ENCODE assay signal across 9 mouse cellular contexts in the genomic region with DNA sequence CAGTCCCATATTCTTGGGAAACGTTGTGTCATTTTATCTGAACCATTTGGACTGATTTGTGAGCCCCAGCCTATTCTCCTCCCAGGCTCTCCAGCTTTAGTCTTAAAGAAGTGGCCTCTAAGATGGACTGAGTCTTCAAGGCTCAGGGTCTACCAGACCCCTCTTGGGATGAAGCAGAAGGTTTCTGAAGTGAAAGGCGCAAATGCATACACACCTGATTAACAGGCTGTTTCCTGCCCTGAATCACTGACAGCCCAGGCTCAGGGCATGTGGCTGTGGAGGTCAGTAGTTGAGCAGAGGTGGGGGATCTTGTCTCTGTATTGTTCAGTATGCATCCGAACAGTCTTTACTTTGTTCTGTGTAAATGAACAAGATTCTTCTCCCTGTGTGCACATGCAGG. TPM values are rescaled to one million over a fixed set of nuclear protein-coding genes. Genes with fewer than 3 reads are reported as not detected.
A peak's percentile ranks its signal among the peaks of the same experiment; 100 is the strongest.
DNase-seq lines count a peak whose midpoint lies in the region; ATAC-seq and TF ChIP-seq lines count a peak whose summit lies in the region.
"Had no signal": no experiment of that assay in that cellular context is flagged by ENCODE, and none has a peak within 500 bp of the region (broad histone marks: within the 10 kb centered on the region; RNA-seq: fewer than 3 reads in every experiment).

No protein-coding gene starts in this region.

- WGBS in stomach, embryonic 14.5 days: 63% methylated on average over 3 of the region's 3 CpGs
- 53% methylated on average over 3 of the region's 3 CpGs for WGBS in stomach, postnatal 0 days
- 80% methylated on average over 3 of the region's 3 CpGs for WGBS in forebrain, embryonic 13.5 days
- 57% methylated on average over 3 of the region's 3 CpGs for WGBS in liver, embryonic 13.5 days (ENCODE audit: insufficient replicate concordance)

- no peaks in the 10 kb centered on the region for H3K27me3 ChIP-seq in stomach, embryonic 14.5 days (ENCODE audit: control insufficient read depth, insufficient read depth, low read length)
- H3K27me3 ChIP-seq in stomach, postnatal 0 days (ENCODE audit: control insufficient read depth, insufficient read depth, low read length): no peaks in the 10 kb centered on the region
- H3K27me3 ChIP-seq in forebrain, embryonic 13.5 days: no peaks in the 10 kb centered on the region
- H3K27me3 ChIP-seq in liver, embryonic 13.5 days: no peaks in the 10 kb centered on the region

- H3K9me3 ChIP-seq in stomach, embryonic 14.5 days (ENCODE audit: control insufficient read depth, low read depth, low read length): no peaks in the 10 kb centered on the region
- no peaks in the 10 kb centered on the region for H3K9me3 ChIP-seq in stomach, postnatal 0 days (ENCODE audit: control insufficient read depth, low read length)
- no peaks in the 10 kb centered on the region for H3K9me3 ChIP-seq in forebrain, embryonic 13.5 days (replicated peaks)
- no peaks in the 10 kb centered on the region for H3K9me3 ChIP-seq in liver, embryonic 13.5 days (replicated peaks)

- peak overlapping the region; percentile 46 for H3K4me2 ChIP-seq in stomach, embryonic 14.5 days (replicated peaks; ENCODE audit: low read depth, low read length)
- H3K4me2 ChIP-seq in stomach, postnatal 0 days (replicated peaks; ENCODE audit: low read depth): no peak overlapping the region
- H3K4me2 ChIP-seq in forebrain, embryonic 13.5 days: peak overlapping the region; percentile 87
- peak overlapping the region; percentile 96 for H3K4me2 ChIP-seq in liver, embryonic 13.5 days

- no peak for ATAC-seq in stomach, embryonic 14.5 days (ENCODE audit: insufficient number of reproducible peaks, insufficient read depth, low FRiP score, low read depth)
- no peak for ATAC-seq in stomach, postnatal 0 days (ENCODE audit: low FRiP score, low TSS enrichment)
- ATAC-seq in forebrain, embryonic 13.5 days: no peak
- no peak for ATAC-seq in liver, embryonic 13.5 days (ENCODE audit: low read depth)
- no peak for ATAC-seq in monocyte, adult 5-6 weeks (replicated peaks; ENCODE audit: insufficient number of reproducible peaks, low FRiP score, low TSS enrichment, poor library complexity, severe bottlenecking)

- H3K9ac ChIP-seq in stomach, embryonic 14.5 days (replicated peaks; ENCODE audit: low read depth, low read length): no peak overlapping the region; the same call in 1 of the 2 replicates
- H3K9ac ChIP-seq in stomach, postnatal 0 days (ENCODE audit: low read length): no peak overlapping the region
- H3K9ac ChIP-seq in forebrain, embryonic 13.5 days: peak overlapping the region; percentile 97; the same call in 1 of the 2 replicates
- peak overlapping the region; percentile 100 for H3K9ac ChIP-seq in liver, embryonic 13.5 days

- H3K4me3 ChIP-seq in stomach, embryonic 14.5 days (ENCODE audit: low read depth, low read length): no peak overlapping the region
- H3K4me3 ChIP-seq in stomach, postnatal 0 days (ENCODE audit: low read depth, low read length): no peak overlapping the region
- peak overlapping the region; percentile 88 for H3K4me3 ChIP-seq in forebrain, embryonic 13.5 days
- peak overlapping the region; percentile 94 for H3K4me3 ChIP-seq in liver, embryonic 13.5 days (replicated peaks)

- no peak for TF ChIP-seq CTCF in stomach, postnatal 0 days (IDR thresholded peaks at IDR 0.05; ENCODE audit: low read depth)

- H3K27ac ChIP-seq in stomach, embryonic 14.5 days (ENCODE audit: low read length): peak overlapping the region; percentile 35; the same call in 1 of the 2 replicates
- no peak overlapping the region for H3K27ac ChIP-seq in stomach, postnatal 0 days (replicated peaks)
- H3K27ac ChIP-seq in forebrain, embryonic 13.5 days: peak overlapping the region; percentile 48
- H3K27ac ChIP-seq in liver, embryonic 13.5 days: peak overlapping the region; percentile 3

- H3K4me1 ChIP-seq in stomach, embryonic 14.5 days (ENCODE audit: control insufficient read depth, insufficient read depth, low read length): peaks cover 16% of the 10 kb centered on the region; the same call in 1 of the 2 replicates
- H3K4me1 ChIP-seq in stomach, postnatal 0 days (replicated peaks; ENCODE audit: control insufficient read depth, insufficient read depth): no peaks in the 10 kb centered on the region
- H3K4me1 ChIP-seq in forebrain, embryonic 13.5 days: peaks cover 20% of the 10 kb centered on the region
- peaks cover 43% of the 10 kb centered on the region for H3K4me1 ChIP-seq in liver, embryonic 13.5 days (replicated peaks)

- DNase-seq in stomach, postnatal 0 days (ENCODE audit: low spot score): no peak
- DNase-seq in liver, embryonic 13.5 days: no peak
- DNase-seq in T-cell, adult 2 months (ENCODE audit: low spot score): no peak
- no peak for DNase-seq in gastrocnemius, adult 18-20 months (ENCODE audit: low spot score)

- TF ChIP-seq EP300 in stomach, postnatal 0 days (optimal IDR thresholded peaks at IDR 0.05): no peak

- H3K36me3 ChIP-seq in stomach, embryonic 14.5 days (ENCODE audit: control insufficient read depth, insufficient read depth, low read length): peaks cover 25% of the 10 kb centered on the region
- H3K36me3 ChIP-seq in stomach, postnatal 0 days (ENCODE audit: control insufficient read depth, insufficient read depth, low read length): no peaks in the 10 kb centered on the region
- H3K36me3 ChIP-seq in forebrain, embryonic 13.5 days (ENCODE audit: poor library complexity, severe bottlenecking): peaks cover 25% of the 10 kb centered on the region
- peaks cover 28% of the 10 kb centered on the region for H3K36me3 ChIP-seq in liver, embryonic 13.5 days

RNA-seq across cellular contexts. Expression of a gene that starts 0.9 kb away (rescaled TPM):
- polyA plus RNA-seq in stomach, embryonic 14.5 days (2014; fragmentation: Nextera tagmentation; extraction: Ambion mirVana): 153 and 185 TPM in 2 replicates
- 65.8 and 69.3 TPM in 2 replicates for polyA plus RNA-seq in stomach, postnatal 0 days (2015; fragmentation: Nextera tagmentation; extraction: Ambion mirVana)
- polyA plus RNA-seq in forebrain, embryonic 13.5 days (2015; fragmentation: Nextera tagmentation; extraction: Ambion mirVana): 167 and 170 TPM in 2 replicates
- 124 and 150 TPM in 2 replicates for polyA plus RNA-seq in liver, embryonic 13.5 days (2015; fragmentation: Nextera tagmentation; extraction: Ambion mirVana)
- total RNA-seq in monocyte, adult 5-6 weeks (2017): 14.2 to 20.1 TPM (median 16.1 TPM) in 3 replicates
- 10 to 100 TPM; 45.5 to 54.6 TPM for total RNA-seq in gastrocnemius, adult 18-20 months (2021)

RNA-seq across cellular contexts. Expression of a gene that starts 49.7 kb away (rescaled TPM):
- polyA plus RNA-seq in stomach, embryonic 14.5 days (2014; fragmentation: Nextera tagmentation; extraction: Ambion mirVana): 45.5 and 46.3 TPM in 2 replicates
- 14.7 and 15.5 TPM in 2 replicates for polyA plus RNA-seq in stomach, postnatal 0 days (2015; fragmentation: Nextera tagmentation; extraction: Ambion mirVana)
- polyA plus RNA-seq in forebrain, embryonic 13.5 days (2015; fragmentation: Nextera tagmentation; extraction: Ambion mirVana): 40.3 and 40.4 TPM in 2 replicates
- polyA plus RNA-seq in liver, embryonic 13.5 days (2015; fragmentation: Nextera tagmentation; extraction: Ambion mirVana): 5.2 and 7.2 TPM in 2 replicates
- total RNA-seq in monocyte, adult 5-6 weeks (2017): 9.7 to 19.3 TPM (median 12.1 TPM) in 3 replicates
- 10 to 100 TPM; 13.7 to 14.9 TPM for total RNA-seq in gastrocnemius, adult 18-20 months (2021)

RNA-seq across cellular contexts. Expression of a gene that starts 49.7 kb away (rescaled TPM):
- 20.6 and 23.6 TPM in 2 replicates for polyA plus RNA-seq in stomach, embryonic 14.5 days (2014; fragmentation: Nextera tagmentation; extraction: Ambion mirVana)
- 9.6 and 9.9 TPM in 2 replicates for polyA plus RNA-seq in stomach, postnatal 0 days (2015; fragmentation: Nextera tagmentation; extraction: Ambion mirVana)
- 31.6 and 35.1 TPM in 2 replicates for polyA plus RNA-seq in forebrain, embryonic 13.5 days (2015; fragmentation: Nextera tagmentation; extraction: Ambion mirVana)
- polyA plus RNA-seq in liver, embryonic 13.5 days (2015; fragmentation: Nextera tagmentation; extraction: Ambion mirVana): 11.1 and 12.6 TPM in 2 replicates
- 13.0 to 26.2 TPM (median 21.2 TPM) in 3 replicates for total RNA-seq in monocyte, adult 5-6 weeks (2017)
- 10 to 100 TPM; 80.3 to 83.8 TPM for total RNA-seq in gastrocnemius, adult 18-20 months (2021)

RNA-seq across cellular contexts. Expression of a gene that starts 58.9 kb away (rescaled TPM):
- 16.0 and 16.7 TPM in 2 replicates for polyA plus RNA-seq in stomach, embryonic 14.5 days (2014; fragmentation: Nextera tagmentation; extraction: Ambion mirVana)
- 776 and 950 TPM in 2 replicates for polyA plus RNA-seq in stomach, postnatal 0 days (2015; fragmentation: Nextera tagmentation; extraction: Ambion mirVana)
- not detected in 2 replicates for polyA plus RNA-seq in forebrain, embryonic 13.5 days (2015; fragmentation: Nextera tagmentation; extraction: Ambion mirVana)
- polyA plus RNA-seq in liver, embryonic 13.5 days (2015; fragmentation: Nextera tagmentation; extraction: Ambion mirVana): not detected in 2 replicates
- total RNA-seq in monocyte, adult 5-6 weeks (2017): not detected in 3 replicates
- not detected for total RNA-seq in gastrocnemius, adult 18-20 months (2021)
- total RNA-seq: adrenal gland, postnatal 25 days; left cerebral cortex, postnatal 36 days had no signal

Comparison
In these comparisons a context has a peak if more than half of its experiments do, and no peak if none do; other contexts are left out.
1. H3K4me3 ChIP-seq: peak in forebrain, embryonic 13.5 days (single experiment) and liver, embryonic 13.5 days (single experiment); none in stomach, embryonic 14.5 days (single experiment) and stomach, postnatal 0 days (single experiment).
2. H3K9ac ChIP-seq: peak in forebrain, embryonic 13.5 days (single experiment) and liver, embryonic 13.5 days (single experiment); none in stomach, embryonic 14.5 days (single experiment) and stomach, postnatal 0 days (single experiment).